In the genomic region with DNA sequence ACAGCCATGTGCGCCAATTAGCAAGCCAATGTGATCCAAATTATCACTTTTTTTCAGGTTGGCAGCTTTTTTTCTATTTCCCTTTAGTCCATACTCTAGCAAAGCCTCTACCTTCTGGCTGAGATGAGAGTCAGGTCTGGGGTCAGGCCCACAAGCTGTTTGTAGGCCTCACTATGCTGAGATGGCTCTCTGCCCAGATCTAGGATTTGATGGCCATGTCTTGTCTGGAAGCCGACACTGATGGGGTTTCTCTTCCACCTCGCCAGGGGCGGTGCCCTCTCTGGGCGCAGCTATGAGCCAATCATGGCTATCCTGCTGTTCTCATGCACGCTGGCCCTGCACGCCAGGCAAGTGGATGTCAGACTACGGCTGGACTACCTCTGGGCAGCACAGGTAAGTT, we compare ENCODE assay signal across 26 mouse cellular contexts. TPM values are rescaled to one million over a fixed set of nuclear protein-coding genes. Genes with fewer than 3 reads are reported as not detected.
DNase-seq lines count a peak whose midpoint lies in the region; ATAC-seq and TF ChIP-seq lines count a peak whose summit lies in the region.
"Had no signal": no experiment of that assay in that cellular context is flagged by ENCODE, and none has a peak within 500 bp of the region (broad histone marks: within the 10 kb centered on the region; RNA-seq: fewer than 3 reads in every experiment).

No protein-coding gene starts in this region.

- no peaks in the 10 kb centered on the region for H3K4me1 ChIP-seq in forebrain, embryonic 13.5 days
- H3K4me1 ChIP-seq in forebrain, embryonic 10.5 days: no peaks in the 10 kb centered on the region
- no peaks in the 10 kb centered on the region for H3K4me1 ChIP-seq in lung, embryonic 14.5 days (ENCODE audit: insufficient read depth)
- no peaks in the 10 kb centered on the region for H3K4me1 ChIP-seq in lung, adult 2 months (ENCODE audit: control insufficient read depth, insufficient read depth, low read length)
- H3K4me1 ChIP-seq in cerebellum, adult 2 months (ENCODE audit: control insufficient read depth, insufficient read depth, low read length): peaks cover 46% of the 10 kb centered on the region
- H3K4me1 ChIP-seq in forebrain, embryonic 16.5 days (replicated peaks; ENCODE audit: control insufficient read depth, insufficient read depth, low read length): no peaks in the 10 kb centered on the region
- H3K4me1 ChIP-seq in intestine, embryonic 15.5 days (replicated peaks): no peaks in the 10 kb centered on the region
- H3K4me1 ChIP-seq: heart, embryonic 13.5 days had no signal

- H3K9ac ChIP-seq in forebrain, embryonic 13.5 days: no peak overlapping the region
- no peak overlapping the region for H3K9ac ChIP-seq in lung, embryonic 14.5 days
- H3K9ac ChIP-seq in forebrain, embryonic 16.5 days (replicated peaks; ENCODE audit: low read depth, low read length): no peak overlapping the region
- H3K9ac ChIP-seq in intestine, embryonic 15.5 days: no peak overlapping the region
- H3K9ac ChIP-seq: heart, embryonic 13.5 days; kidney, embryonic 15.5 days had no signal

- no peak overlapping the region for H3K4me3 ChIP-seq in forebrain, embryonic 13.5 days
- no peak overlapping the region for H3K4me3 ChIP-seq in forebrain, embryonic 10.5 days
- H3K4me3 ChIP-seq in lung, embryonic 14.5 days (ENCODE audit: low read depth, low read length): no peak overlapping the region
- no peak overlapping the region for H3K4me3 ChIP-seq in lung, adult 2 months (replicated peaks; ENCODE audit: extremely low read depth, low read depth, low read length)
- no peak overlapping the region for H3K4me3 ChIP-seq in cerebellum, adult 2 months (replicated peaks; ENCODE audit: insufficient read depth, low read depth, low read length)
- H3K4me3 ChIP-seq in forebrain, embryonic 16.5 days (replicated peaks; ENCODE audit: low read length): no peak overlapping the region
- no peak overlapping the region for H3K4me3 ChIP-seq in intestine, embryonic 15.5 days (replicated peaks)
- H3K4me3 ChIP-seq: heart, embryonic 13.5 days; kidney, embryonic 15.5 days had no signal

- TF ChIP-seq POLR2A in lung, adult 2 months (IDR thresholded peaks at IDR 0.05; ENCODE audit: borderline replicate concordance, extremely low read depth, low read depth, low read length): no peak
- no peak for TF ChIP-seq POLR2A in cerebellum, adult 2 months (IDR thresholded peaks at IDR 0.05; ENCODE audit: borderline replicate concordance, insufficient read depth, low read length)

- no peaks in the 10 kb centered on the region for H3K27me3 ChIP-seq in forebrain, embryonic 13.5 days
- H3K27me3 ChIP-seq in forebrain, embryonic 10.5 days (ENCODE audit: poor library complexity, severe bottlenecking): no peaks in the 10 kb centered on the region
- no peaks in the 10 kb centered on the region for H3K27me3 ChIP-seq in lung, embryonic 14.5 days (ENCODE audit: insufficient read depth, low read length)
- no peaks in the 10 kb centered on the region for H3K27me3 ChIP-seq in cerebellum, adult 2 months (ENCODE audit: control insufficient read depth, insufficient read depth, low read length)
- H3K27me3 ChIP-seq in forebrain, embryonic 16.5 days (replicated peaks; ENCODE audit: control insufficient read depth, insufficient read depth, low read length): no peaks in the 10 kb centered on the region
- no peaks in the 10 kb centered on the region for H3K27me3 ChIP-seq in intestine, embryonic 15.5 days (replicated peaks)
- H3K27me3 ChIP-seq: heart, embryonic 13.5 days; kidney, embryonic 15.5 days had no signal

- H3K4me2 ChIP-seq in forebrain, embryonic 13.5 days: no peak overlapping the region
- H3K4me2 ChIP-seq in lung, embryonic 14.5 days: no peak overlapping the region
- H3K4me2 ChIP-seq in forebrain, embryonic 16.5 days (ENCODE audit: low read length): no peak overlapping the region
- H3K4me2 ChIP-seq in intestine, embryonic 15.5 days (replicated peaks): no peak overlapping the region
- H3K4me2 ChIP-seq: heart, embryonic 13.5 days; kidney, embryonic 15.5 days had no signal

- ATAC-seq in forebrain, embryonic 13.5 days: 0 out of 2 replicates have a peak, but pooled peaks have one; percentile 42
- no peak for ATAC-seq in lung, embryonic 14.5 days (ENCODE audit: insufficient read depth)
- ATAC-seq in forebrain, embryonic 16.5 days: 0 out of 2 replicates have a peak, but pooled peaks have one; percentile 36
- ATAC-seq in intestine, embryonic 15.5 days: no peak
- ATAC-seq: CD4-positive, CD25-positive, alpha-beta regulatory T cell, adult 4 months; lung, postnatal 0 days had no signal

- 87% methylated on average over 8 of the region's 8 CpGs for WGBS in forebrain, embryonic 13.5 days
- 95% methylated on average over 8 of the region's 8 CpGs for WGBS in forebrain, embryonic 10.5 days
- WGBS in lung, embryonic 14.5 days: 86% methylated on average over 8 of the region's 8 CpGs
- 86% methylated on average over 8 of the region's 8 CpGs for WGBS in lung, adult 2 months
- 11% methylated on average over 8 of the region's 8 CpGs for WGBS in cerebellum, adult 2 months
- WGBS in forebrain, embryonic 16.5 days: 83% methylated on average over 8 of the region's 8 CpGs
- WGBS in intestine, embryonic 15.5 days: 91% methylated on average over 8 of the region's 8 CpGs

- H3K9me3 ChIP-seq in forebrain, embryonic 13.5 days (replicated peaks): no peaks in the 10 kb centered on the region
- H3K9me3 ChIP-seq in forebrain, embryonic 10.5 days: no peaks in the 10 kb centered on the region
- H3K9me3 ChIP-seq in lung, embryonic 14.5 days (ENCODE audit: low read depth, low read length): no peaks in the 10 kb centered on the region
- no peaks in the 10 kb centered on the region for H3K9me3 ChIP-seq in forebrain, embryonic 16.5 days (ENCODE audit: control insufficient read depth, low read length)
- no peaks in the 10 kb centered on the region for H3K9me3 ChIP-seq in intestine, embryonic 15.5 days
- H3K9me3 ChIP-seq: heart, embryonic 13.5 days; kidney, embryonic 15.5 days had no signal

- H3K27ac ChIP-seq in forebrain, embryonic 13.5 days: no peak overlapping the region
- H3K27ac ChIP-seq in forebrain, embryonic 10.5 days: no peak overlapping the region
- H3K27ac ChIP-seq in lung, embryonic 14.5 days (ENCODE audit: low read depth): no peak overlapping the region
- peak overlapping the region; percentile 55; the same call in 1 of the 2 replicates for H3K27ac ChIP-seq in cerebellum, adult 2 months (ENCODE audit: insufficient read depth, low read length)
- H3K27ac ChIP-seq in forebrain, embryonic 16.5 days (ENCODE audit: low read length): no peak overlapping the region
- no peak overlapping the region for H3K27ac ChIP-seq in intestine, embryonic 15.5 days
- H3K27ac ChIP-seq: heart, embryonic 13.5 days; kidney, embryonic 15.5 days had no signal

- TF ChIP-seq CTCF in lung, embryonic 14.5 days (IDR thresholded peaks at IDR 0.05; ENCODE audit: low read depth): no peak
- TF ChIP-seq CTCF in lung, adult 2 months (IDR thresholded peaks at IDR 0.05; ENCODE audit: insufficient read depth, low read length): no peak
- TF ChIP-seq CTCF in cerebellum, adult 2 months (IDR thresholded peaks at IDR 0.05; ENCODE audit: borderline replicate concordance, insufficient read depth, low read depth, low read length): no peak

- no peak for DNase-seq in forebrain, embryonic 10.5 days (ENCODE audit: extremely low spot score, low spot score)
- DNase-seq in lung, embryonic 14.5 days: peak; percentile 19
- no peak for DNase-seq in lung, adult 2 months
- peak; percentile 63 to 83 for DNase-seq in cerebellum, adult 2 months
- no peak for DNase-seq in adrenal gland, postnatal 25 days
- DNase-seq: adrenal gland, adult 2 months; heart, adult 11 months; heart, postnatal 36 days; layer of hippocampus, postnatal 36 days; right cerebral cortex, postnatal 4 days; thymus, postnatal 14 days had no signal

- H3K36me3 ChIP-seq in forebrain, embryonic 13.5 days (ENCODE audit: poor library complexity, severe bottlenecking): no peaks in the 10 kb centered on the region
- no peaks in the 10 kb centered on the region for H3K36me3 ChIP-seq in forebrain, embryonic 10.5 days (replicated peaks)
- H3K36me3 ChIP-seq in lung, embryonic 14.5 days (ENCODE audit: insufficient read depth): no peaks in the 10 kb centered on the region
- no peaks in the 10 kb centered on the region for H3K36me3 ChIP-seq in forebrain, embryonic 16.5 days (ENCODE audit: control insufficient read depth, insufficient read depth)
- no peaks in the 10 kb centered on the region for H3K36me3 ChIP-seq in intestine, embryonic 15.5 days
- H3K36me3 ChIP-seq: G1E; heart, embryonic 13.5 days; kidney, embryonic 15.5 days had no signal

RNA-seq across cellular contexts. Expression of gene Gm11985, which starts 37.9 kb away (rescaled TPM):
- not detected in 2 replicates for polyA plus RNA-seq in forebrain, embryonic 13.5 days (2015; fragmentation: Nextera tagmentation; extraction: Ambion mirVana)
- polyA plus RNA-seq in forebrain, embryonic 10.5 days (2016; fragmentation: Nextera tagmentation; extraction: Ambion mirVana): not detected in 2 replicates
- not detected in 2 replicates for polyA plus RNA-seq in lung, embryonic 14.5 days (2014; fragmentation: Nextera tagmentation; extraction: Ambion mirVana)
- not detected in 2 replicates for polyA plus RNA-seq in lung, adult 2 months (2012; rRNA removed)
- not detected in 2 replicates for polyA plus RNA-seq in cerebellum, adult 2 months (2012; rRNA removed)
- not detected in 2 replicates for polyA plus RNA-seq in forebrain, embryonic 16.5 days (2015; fragmentation: Nextera tagmentation; extraction: Ambion mirVana)
- not detected in 2 replicates for polyA plus RNA-seq in intestine, embryonic 15.5 days (2015; fragmentation: Nextera tagmentation; extraction: Ambion mirVana)
- total RNA-seq in adrenal gland, postnatal 25 days (2021): not detected in 2 replicates
- total RNA-seq: adrenal gland, adult 2 months; gastrocnemius, adult 8-10 months; heart, postnatal 36 days; layer of hippocampus, postnatal 36 days; left cerebral cortex, postnatal 25 days; liver, adult 2 months; megakaryocyte, adult 5-6 weeks had no signal
- polyA plus RNA-seq: adrenal gland, adult 2 months; CD4-positive, CD25-positive, alpha-beta regulatory T cell, adult 4 months; embryonic facial prominence, embryonic 14.5 days; G1E; heart, embryonic 13.5 days; intestine, embryonic 14.5 days; kidney, embryonic 15.5 days; liver, adult 2 months; lung, postnatal 0 days; neural tube, embryonic 11.5 days had no signal

RNA-seq across cellular contexts. Expression of gene Igfbp1, which starts 47.1 kb away (rescaled TPM):
- polyA plus RNA-seq in forebrain, embryonic 13.5 days (2015; fragmentation: Nextera tagmentation; extraction: Ambion mirVana): 0.18 and 0.30 TPM in 2 replicates
- polyA plus RNA-seq in forebrain, embryonic 10.5 days (2016; fragmentation: Nextera tagmentation; extraction: Ambion mirVana): 0.10 and 0.24 TPM in 2 replicates
- 0.12 and 0.41 TPM in 2 replicates for polyA plus RNA-seq in lung, embryonic 14.5 days (2014; fragmentation: Nextera tagmentation; extraction: Ambion mirVana)
- 0.07 TPM in 1 of 2 replicates, not detected in the other for polyA plus RNA-seq in lung, adult 2 months (2012; rRNA removed)
- 1.1 and 1.3 TPM in 2 replicates for polyA plus RNA-seq in cerebellum, adult 2 months (2012; rRNA removed)
- polyA plus RNA-seq in forebrain, embryonic 16.5 days (2015; fragmentation: Nextera tagmentation; extraction: Ambion mirVana): 0.23 TPM in 1 of 2 replicates, not detected in the other
- 3.2 and 9.4 TPM in 2 replicates for polyA plus RNA-seq in intestine, embryonic 15.5 days (2015; fragmentation: Nextera tagmentation; extraction: Ambion mirVana)
- 1.00 TPM in 1 of 2 replicates, not detected in the other for total RNA-seq in adrenal gland, postnatal 25 days (2021)
- total RNA-seq: gastrocnemius, adult 8-10 months; heart, postnatal 36 days; left cerebral cortex, postnatal 25 days; megakaryocyte, adult 5-6 weeks had no signal
- polyA plus RNA-seq: CD4-positive, CD25-positive, alpha-beta regulatory T cell, adult 4 months; G1E had no signal

Comparison
In these comparisons a context has a peak if more than half of its experiments do, and no peak if none do; other contexts are left out.
1. DNase-seq: peak in lung, embryonic 14.5 days (single experiment) and cerebellum, adult 2 months (2 of 2); none in forebrain, embryonic 10.5 days (single experiment), lung, adult 2 months (single experiment) and adrenal gland, postnatal 25 days (single experiment).
2. ATAC-seq: peak in forebrain, embryonic 13.5 days (single experiment) and forebrain, embryonic 16.5 days (single experiment); none in lung, embryonic 14.5 days (single experiment) and intestine, embryonic 15.5 days (single experiment).